Mouse (Mus musculus) MEL (cell line): ENCODE results near the gene Ptges3l. TPM values are rescaled to one million over a fixed set of nuclear protein-coding genes. Genes with fewer than 3 reads are reported as not detected.
"Not testable (repeated sequence)": the region's sequence is repeated elsewhere in the genome, so short reads cannot be mapped to it uniquely, and the experiment has no call there.

Experiments
- DNase-seq: peaks from one replicate; pipeline ENCODE4 v3.0.0; 2011; ENCODE audit warnings: low read depth, low spot score
- H3K27ac ChIP-seq: 2 replicates; pipeline ENCODE4 v1.5.1; 2012; ENCODE audit warnings: low read depth, mild to moderate bottlenecking, control low read depth, low read length, moderate library complexity; ENCODE audit not compliant: control insufficient read depth
- H3K27me3 ChIP-seq, 2 experiments: fragments of 150-350 bp in 1 of 2; sonication (generic) in 1 of 2; 2 replicates each; pipeline ENCODE4 v1.6.1; 2012; ENCODE audit warnings: low read length in 2 of 2, mild to moderate bottlenecking in 2 of 2, improper control_type of control experiment in 1 of 2, moderate library complexity in 1 of 2; ENCODE audit not compliant: insufficient read depth in 2 of 2, control insufficient read depth in 1 of 2
- H3K36me3 ChIP-seq, 2 experiments: 2 replicates each; pipeline ENCODE4 v1.6.1; 2012 to 2014; ENCODE audit warnings: low read length in 2 of 2, improper control_type of control experiment in 1 of 2, inconsistent platforms in 1 of 2, mild to moderate bottlenecking in 1 of 2; ENCODE audit not compliant: insufficient read depth in 2 of 2, control insufficient read depth in 1 of 2
- H3K4me1 ChIP-seq, 2 experiments: fragments of 150-350 bp in 1 of 2; sonication (generic) in 1 of 2; 2 replicates each; pipeline ENCODE4 v1.6.1; 2012; ENCODE audit warnings: low read length in 2 of 2, improper control_type of control experiment in 1 of 2, mild to moderate bottlenecking in 1 of 2; ENCODE audit not compliant: insufficient read depth in 2 of 2, control insufficient read depth in 1 of 2
- H3K4me3 ChIP-seq, 2 experiments: fragments of 150-350 bp in 1 of 2; sonication (generic) in 1 of 2; 2 replicates each; pipeline ENCODE4 v1.5.1; 2012; ENCODE audit warnings: low read depth in 2 of 2, low read length in 2 of 2, mild to moderate bottlenecking in 2 of 2, moderate library complexity in 2 of 2, control low read depth in 1 of 2, improper control_type of control experiment in 1 of 2; ENCODE audit not compliant: control insufficient read depth in 1 of 2, insufficient read depth in 1 of 2
- H3K79me2 ChIP-seq: 2 replicates; pipeline ENCODE4 v1.6.1; 2012; ENCODE audit warnings: mild to moderate bottlenecking, low read length, moderate library complexity; ENCODE audit not compliant: control insufficient read depth, poor library complexity, insufficient read depth
- H3K9ac ChIP-seq: 2 replicates; pipeline ENCODE4 v1.6.1; 2012; ENCODE audit warnings: low read depth, mild to moderate bottlenecking, control low read depth, low read length, moderate library complexity; ENCODE audit not compliant: control insufficient read depth, poor library complexity, severe bottlenecking
- H3K9me3 ChIP-seq: fragments of 150-350 bp; sonication (generic); replicated peaks from 2 replicates; pipeline ENCODE4 v1.6.1; 2012; ENCODE audit warnings: mild to moderate bottlenecking, low read length, improper control_type of control experiment, moderate library complexity; ENCODE audit not compliant: insufficient read depth
- CTCF ChIP-seq, 3 experiments: IDR thresholded peaks in 2 of 3; conservative IDR thresholded peaks in 1 of 3; 2 replicates each; pipeline ENCODE4 v1.5.1; 2011 to 2012; ENCODE audit warnings: low read length in 3 of 3, low read depth in 2 of 3, mild to moderate bottlenecking in 2 of 3, improper control_type of control experiment in 1 of 3, inconsistent platforms in 1 of 3, mixed read lengths in 1 of 3, moderate library complexity in 1 of 3; ENCODE audit not compliant: control insufficient read depth in 1 of 3, insufficient read depth in 1 of 3, poor library complexity in 1 of 3, severe bottlenecking in 1 of 3
- HCFC1 ChIP-seq: IDR thresholded peaks from 2 replicates; pipeline ENCODE4 v1.6.1; 2012; ENCODE audit warnings: low read depth, mild to moderate bottlenecking, inconsistent platforms, low read length, improper control_type of control experiment, moderate library complexity
- KAT2A ChIP-seq: conservative IDR thresholded peaks from 2 replicates; pipeline ENCODE4 v1.6.1; 2012; ENCODE audit warnings: low read depth, low read length, improper control_type of control experiment, inconsistent platforms
- MAX ChIP-seq: IDR thresholded peaks from 2 replicates; pipeline ENCODE4 v1.6.1; 2011; ENCODE audit warnings: low read length, improper control_type of control experiment
- MYB ChIP-seq: IDR thresholded peaks from 2 replicates; pipeline ENCODE4 v1.6.1; 2011; ENCODE audit warnings: mild to moderate bottlenecking, low read depth, low read length, improper control_type of control experiment
- NELFE ChIP-seq: IDR thresholded peaks from 2 replicates; pipeline ENCODE4 v1.6.1; 2011; ENCODE audit warnings: low read depth, low read length, improper control_type of control experiment
- RAD21 ChIP-seq: IDR thresholded peaks from 2 replicates; pipeline ENCODE4 v1.6.1; 2011; ENCODE audit warnings: mild to moderate bottlenecking, low read depth, low read length, improper control_type of control experiment
- SMC3 ChIP-seq: IDR thresholded peaks from 2 replicates; pipeline ENCODE4 v1.6.1; 2011; ENCODE audit warnings: low read depth, low read length, improper control_type of control experiment
- TAL1 ChIP-seq: IDR thresholded peaks from 2 replicates; pipeline ENCODE4 v1.6.1; 2012; ENCODE audit warnings: mild to moderate bottlenecking, inconsistent platforms, low read length, moderate library complexity, mixed read lengths
- TCF12 ChIP-seq: IDR thresholded peaks from 2 replicates; pipeline ENCODE4 v1.6.1; 2014; ENCODE audit warnings: low read depth, mild to moderate bottlenecking, inconsistent platforms, low read length, improper control_type of control experiment, moderate library complexity
- USF1 ChIP-seq: IDR thresholded peaks from 2 replicates; pipeline ENCODE4 v1.6.1; 2014; ENCODE audit warnings: low read depth, mild to moderate bottlenecking, inconsistent platforms, low read length, improper control_type of control experiment, moderate library complexity
- USF2 ChIP-seq, 2 experiments: IDR thresholded peaks; 2 replicates each; pipeline ENCODE4 v1.6.1; 2011 to 2012; ENCODE audit warnings: improper control_type of control experiment in 2 of 2, low read length in 2 of 2, borderline replicate concordance in 1 of 2, inconsistent platforms in 1 of 2, low read depth in 1 of 2, mild to moderate bottlenecking in 1 of 2; ENCODE audit not compliant: insufficient read depth in 1 of 2
- ZC3H11A ChIP-seq: IDR thresholded peaks from 2 replicates; pipeline ENCODE4 v1.6.1; 2012; ENCODE audit warnings: low read depth, mild to moderate bottlenecking, inconsistent platforms, low read length, improper control_type of control experiment
- ZNF384 ChIP-seq: IDR thresholded peaks from 2 replicates; pipeline ENCODE4 v1.6.1; 2012; ENCODE audit warnings: low read depth, mild to moderate bottlenecking, inconsistent platforms, low read length, improper control_type of control experiment
- polyA plus RNA-seq, 2 experiments: library from polyadenylated mRNA; stranded (reverse) in 1 of 2; unstranded in 1 of 2; fragments of >175 nt in 1 of 2; fragments of >200 nt in 1 of 2; gene quantifications; 2 replicates each; pipeline versions ENCODE4 v1.2.1 to v1.2.4; 2012; ENCODE audit warnings: low replicate concordance in 2 of 2, low read depth in 1 of 2; ENCODE audit not compliant: insufficient read length in 2 of 2, insufficient read depth in 1 of 2, missing spikeins in 1 of 2
- total RNA-seq: library from RNA; depleted of rRNA; stranded (reverse); fragments of 300-350 nt; gene quantifications from 2 replicates; pipeline ENCODE4 v1.2.3, GENCODE M21; 2012

The Ptges3l gene
- total and polyA plus RNA-seq, 3 experiments = 1.4 to 2.3 TPM; not detected in 1

DNA sequence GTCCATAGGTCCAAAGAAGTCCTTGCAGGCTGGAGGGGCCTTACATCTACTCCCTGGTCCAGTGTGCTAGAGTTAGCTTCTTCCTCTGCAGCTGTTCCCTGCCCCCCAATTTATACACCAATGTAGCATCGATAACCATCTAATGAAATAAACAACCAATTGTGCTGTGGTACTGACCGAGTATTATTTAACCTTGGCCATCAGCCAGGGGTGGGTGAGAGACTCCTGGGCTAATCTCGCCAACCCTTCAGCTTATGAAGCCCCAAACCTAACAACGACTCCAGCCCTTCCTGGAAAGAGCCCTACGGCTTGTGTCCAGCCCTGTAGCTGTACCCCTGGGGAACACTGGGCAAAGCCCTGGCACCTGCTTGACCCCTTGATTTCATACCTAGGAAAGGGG lies 49.2 kb upstream of the Ptges3l start:
- no peak overlapping the region for H3K4me3 ChIP-seq
- H3K36me3 ChIP-seq = no peaks in the 10 kb centered on the region
- no peak for DNase-seq
- no peak overlapping the region for H3K9ac ChIP-seq
- H3K27me3 ChIP-seq = no peaks in the 10 kb centered on the region
- no peaks in the 10 kb centered on the region for H3K9me3 ChIP-seq
- TF ChIP-seq TCF12 (no peak), TAL1 (no peak), USF1 (no peak), MAX (no peak), NELFE (no peak), CTCF (IDR thresholded peaks at IDR 0.05 in 2 of 3, conservative IDR thresholded peaks at IDR 0.05 in 1 of 3; ENCODE audit: control insufficient read depth in 1 of 3, insufficient read depth in 1 of 3, low read depth in 2 of 3, low read length in 3 of 3, poor library complexity in 1 of 3, severe bottlenecking in 1 of 3) (no peak), KAT2A (no peak), SMC3 (no peak), USF2 (IDR thresholded peaks at IDR 0.05; ENCODE audit: borderline replicate concordance in 1 of 2, insufficient read depth in 1 of 2, low read depth in 1 of 2, low read length in 2 of 2) (no peak), MYB (no peak), RAD21 (no peak), HCFC1 (no peak)
- H3K79me2 ChIP-seq = no peaks in the 10 kb centered on the region
- no peak overlapping the region for H3K27ac ChIP-seq
- H3K4me1 ChIP-seq = no peaks in the 10 kb centered on the region

DNA sequence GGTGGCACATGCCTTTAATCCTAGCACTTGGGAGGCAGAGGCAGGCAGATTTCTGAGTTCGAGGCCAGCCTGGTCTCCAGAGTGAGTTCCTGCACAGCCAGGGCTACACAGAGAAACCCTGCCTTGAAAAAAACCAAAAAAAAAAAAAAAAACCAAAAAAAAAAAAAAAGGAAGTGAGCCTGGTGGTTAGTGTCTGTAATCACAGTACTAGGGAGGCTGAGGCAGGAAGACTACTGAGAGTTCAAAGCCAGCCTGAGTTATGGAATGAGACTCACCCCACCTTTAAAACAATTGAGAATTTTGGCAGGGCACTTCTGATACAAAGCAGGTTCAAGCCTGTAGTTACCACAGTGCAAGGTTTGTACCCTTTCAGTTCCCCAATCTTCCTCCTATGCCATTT lies 48.6 kb upstream of the Ptges3l start:
- DNase-seq, H3K79me2 ChIP-seq, H3K27me3 ChIP-seq, H3K9me3 ChIP-seq, H3K4me1 ChIP-seq, H3K9ac ChIP-seq, H3K4me3 ChIP-seq, H3K36me3 ChIP-seq, H3K27ac ChIP-seq: not testable (repeated sequence)
- TF ChIP-seq ZNF384 = peak; percentile 88

- no peaks in the 10 kb centered on the region for H3K27me3 ChIP-seq
- no peaks in the 10 kb centered on the region for H3K4me1 ChIP-seq
- no peaks in the 10 kb centered on the region for H3K36me3 ChIP-seq
- no peaks in the 10 kb centered on the region for H3K9me3 ChIP-seq
- no peak for DNase-seq
- H3K27ac ChIP-seq = no peak overlapping the region
- no peak overlapping the region for H3K9ac ChIP-seq
- no peaks in the 10 kb centered on the region for H3K79me2 ChIP-seq
- TF ChIP-seq ZC3H11A = no peak
- TF ChIP-seq USF2 (IDR thresholded peaks at IDR 0.05; ENCODE audit: borderline replicate concordance in 1 of 2, insufficient read depth in 1 of 2, low read depth in 1 of 2, low read length in 2 of 2) = no peak
- no peak for TF ChIP-seq MAX
- TF ChIP-seq KAT2A = no peak
- no peak overlapping the region for H3K4me3 ChIP-seq
Measured at GRCm38 (mm10) chr11:101472336-101472735, 47.2 kb upstream of the Ptges3l start.
